Mouse (Mus musculus): ENCODE results near the gene Cdyl. TPM values are rescaled to one million over a fixed set of nuclear protein-coding genes. Genes with fewer than 3 reads are reported as not detected.

Cdyl gene
- polyA plus RNA-seq, 1 experiment from 2014 or later: 11.4 TPM

- no peak overlapping the region for H3K27ac ChIP-seq (ENCODE audit: low read length)
- H3K4me3 ChIP-seq (ENCODE audit: low read depth, low read length): no peak overlapping the region
- WGBS: 64% methylated on average over 9 of the region's 9 CpGs
- H3K36me3 ChIP-seq (ENCODE audit: control insufficient read depth, insufficient read depth, low read length): no peaks in the 10 kb centered on the region
- no peak for ATAC-seq (ENCODE audit: insufficient number of reproducible peaks, insufficient read depth, low FRiP score, low read depth)
- H3K27me3 ChIP-seq (ENCODE audit: control insufficient read depth, insufficient read depth, low read length): no peaks in the 10 kb centered on the region
- 0 out of 2 replicates have a peak, but pooled peaks cover 5% of the 10 kb centered on the region for H3K4me1 ChIP-seq (ENCODE audit: control insufficient read depth, insufficient read depth, low read length)
- H3K4me2 ChIP-seq (replicated peaks; ENCODE audit: low read depth, low read length): no peak overlapping the region
- H3K9ac ChIP-seq (replicated peaks; ENCODE audit: low read depth, low read length): no peak overlapping the region
- H3K9me3 ChIP-seq (ENCODE audit: control insufficient read depth, low read depth, low read length): no peaks in the 10 kb centered on the region
These were observed 139.0 kb downstream of the Cdyl start for GRCm38 (mm10) chr13:35798645-35799044.

DNA sequence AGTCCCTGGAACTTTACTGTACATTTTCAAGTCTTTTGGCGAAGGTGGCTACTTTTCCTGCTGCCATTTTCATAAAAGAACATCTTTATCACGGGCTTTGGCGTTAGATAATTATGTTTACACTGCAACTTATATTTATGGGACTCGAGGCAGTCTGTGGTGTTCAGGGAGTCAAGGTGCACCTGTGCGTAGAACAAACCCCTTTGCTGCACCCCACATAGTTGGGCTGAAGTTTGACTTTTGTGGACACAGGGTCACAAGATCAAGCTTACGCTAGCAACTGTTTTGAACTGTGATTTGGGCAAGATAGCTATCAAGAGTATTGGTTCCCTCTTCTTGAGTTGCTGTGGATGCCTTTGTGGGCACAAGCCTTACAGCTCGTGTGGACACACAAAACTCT lies 140.6 kb downstream of the Cdyl start:
- no peaks in the 10 kb centered on the region for H3K9me3 ChIP-seq (ENCODE audit: control insufficient read depth, low read depth, low read length)
- no peak overlapping the region for H3K4me2 ChIP-seq (replicated peaks; ENCODE audit: low read depth, low read length)
- H3K9ac ChIP-seq (replicated peaks; ENCODE audit: low read depth, low read length): no peak overlapping the region
- H3K27me3 ChIP-seq (ENCODE audit: control insufficient read depth, insufficient read depth, low read length): no peaks in the 10 kb centered on the region
- no peaks in the 10 kb centered on the region for H3K36me3 ChIP-seq (ENCODE audit: control insufficient read depth, insufficient read depth, low read length)
- WGBS: 65% methylated on average over 7 of the region's 7 CpGs
- H3K4me3 ChIP-seq (ENCODE audit: low read depth, low read length): no peak overlapping the region
- H3K27ac ChIP-seq (ENCODE audit: low read length): no peak overlapping the region
- H3K4me1 ChIP-seq (ENCODE audit: control insufficient read depth, insufficient read depth, low read length): 0 out of 2 replicates have a peak, but pooled peaks cover 5% of the 10 kb centered on the region
- no peak for ATAC-seq (ENCODE audit: insufficient number of reproducible peaks, insufficient read depth, low FRiP score, low read depth)

DNA sequence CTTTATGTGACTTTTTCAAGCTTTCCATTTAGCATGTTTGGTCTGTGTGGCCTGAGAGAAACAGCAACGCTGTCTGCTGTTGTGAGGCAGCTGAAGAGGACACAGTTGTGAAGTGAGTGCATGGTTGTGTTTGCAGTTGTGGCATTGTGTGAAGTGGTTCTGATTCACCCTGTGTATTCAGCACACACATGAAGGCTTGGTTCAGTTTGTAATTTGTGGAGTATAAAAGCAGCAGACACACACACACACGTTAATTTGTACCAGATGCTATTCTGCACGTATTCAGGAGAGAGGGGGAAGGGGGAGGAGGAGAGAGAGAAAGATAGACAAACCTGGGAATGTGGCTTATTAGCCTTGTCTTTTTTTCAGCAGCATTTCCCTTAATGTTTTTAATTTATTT lies 146.1 kb downstream of the Cdyl start:
- H3K4me2 ChIP-seq (replicated peaks; ENCODE audit: low read depth, low read length): no peak overlapping the region
- no peak overlapping the region for H3K27ac ChIP-seq (ENCODE audit: low read length)
- no peak for ATAC-seq (ENCODE audit: insufficient number of reproducible peaks, insufficient read depth, low FRiP score, low read depth)
- H3K9ac ChIP-seq (replicated peaks; ENCODE audit: low read depth, low read length): no peak overlapping the region
- H3K27me3 ChIP-seq (ENCODE audit: control insufficient read depth, insufficient read depth, low read length): no peaks in the 10 kb centered on the region
- 50% methylated on average over 3 of the region's 3 CpGs for WGBS
- no peaks in the 10 kb centered on the region for H3K4me1 ChIP-seq (ENCODE audit: control insufficient read depth, insufficient read depth, low read length)
- no peaks in the 10 kb centered on the region for H3K9me3 ChIP-seq (ENCODE audit: control insufficient read depth, low read depth, low read length)
- no peaks in the 10 kb centered on the region for H3K36me3 ChIP-seq (ENCODE audit: control insufficient read depth, insufficient read depth, low read length)
- no peak overlapping the region for H3K4me3 ChIP-seq (ENCODE audit: low read depth, low read length)

- no peaks in the 10 kb centered on the region for H3K9me3 ChIP-seq (ENCODE audit: control insufficient read depth, low read depth, low read length)
- no peak overlapping the region for H3K27ac ChIP-seq (ENCODE audit: low read length)
- 76% methylated on average over 7 of the region's 7 CpGs for WGBS
- H3K27me3 ChIP-seq (ENCODE audit: control insufficient read depth, insufficient read depth, low read length): no peaks in the 10 kb centered on the region
- no peaks in the 10 kb centered on the region for H3K36me3 ChIP-seq (ENCODE audit: control insufficient read depth, insufficient read depth, low read length)
- no peak overlapping the region for H3K4me3 ChIP-seq (ENCODE audit: low read depth, low read length)
- no peaks in the 10 kb centered on the region; the same call in 1 of the 2 replicates for H3K4me1 ChIP-seq (ENCODE audit: control insufficient read depth, insufficient read depth, low read length)
- H3K9ac ChIP-seq (replicated peaks; ENCODE audit: low read depth, low read length): no peak overlapping the region
- no peak for ATAC-seq (ENCODE audit: insufficient number of reproducible peaks, insufficient read depth, low FRiP score, low read depth)
- H3K4me2 ChIP-seq (replicated peaks; ENCODE audit: low read depth, low read length): no peak overlapping the region
These were observed 146.5 kb downstream of the Cdyl start for GRCm38 (mm10) chr13:35806165-35806564.

DNA sequence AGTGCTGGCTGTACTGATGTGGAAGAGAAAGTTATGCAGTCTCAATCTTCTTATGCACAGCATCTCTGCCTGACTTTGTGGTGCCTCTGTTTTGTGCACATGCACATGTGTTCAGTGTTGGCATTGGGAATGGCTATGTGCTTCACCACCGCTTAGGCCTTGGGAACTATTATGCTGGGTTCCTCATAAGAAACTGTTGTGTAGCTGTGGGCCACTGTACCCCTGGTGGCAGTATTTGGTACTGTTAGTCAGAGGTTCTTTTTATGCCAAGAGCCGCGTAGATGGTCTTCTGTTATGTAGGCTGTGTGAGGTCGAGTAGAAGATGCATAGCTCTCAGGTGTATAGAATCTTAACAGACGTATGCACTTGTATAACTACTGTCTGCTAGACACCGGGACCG lies 147.4 kb downstream of the Cdyl start:
- Histone ChIP-seq H3K9ac (replicated peaks; ENCODE audit: low read depth, low read length) (no peak overlapping the region), H3K9me3 (ENCODE audit: control insufficient read depth, low read depth, low read length) (no peaks in the 10 kb centered on the region)
- 94% methylated on average over 7 of the region's 7 CpGs for WGBS

GRCm38 (mm10) chr13:35807525-35807924 lies 147.9 kb downstream of the Cdyl start:
- Histone ChIP-seq H3K9ac (replicated peaks; ENCODE audit: low read depth, low read length) (no peak overlapping the region), H3K27ac (ENCODE audit: low read length) (no peak overlapping the region), H3K36me3 (ENCODE audit: control insufficient read depth, insufficient read depth, low read length) (no peaks in the 10 kb centered on the region), H3K4me2 (replicated peaks; ENCODE audit: low read depth, low read length) (no peak overlapping the region), H3K4me3 (ENCODE audit: low read depth, low read length) (no peak overlapping the region), H3K4me1 (ENCODE audit: control insufficient read depth, insufficient read depth, low read length) (peaks cover 6% of the 10 kb centered on the region; the same call in 1 of the 2 replicates), H3K9me3 (ENCODE audit: control insufficient read depth, low read depth, low read length) (no peaks in the 10 kb centered on the region), H3K27me3 (ENCODE audit: control insufficient read depth, insufficient read depth, low read length) (no peaks in the 10 kb centered on the region)
- WGBS: 93% methylated on average over 4 of the region's 4 CpGs
- ATAC-seq (ENCODE audit: insufficient number of reproducible peaks, insufficient read depth, low FRiP score, low read depth): no peak

More for the DNA sequence above, 147.4 kb downstream of the Cdyl start:
- Histone ChIP-seq H3K36me3 (ENCODE audit: control insufficient read depth, insufficient read depth, low read length) (no peaks in the 10 kb centered on the region), H3K4me1 (ENCODE audit: control insufficient read depth, insufficient read depth, low read length) (peaks cover 6% of the 10 kb centered on the region; the same call in 1 of the 2 replicates), H3K27ac (ENCODE audit: low read length) (no peak overlapping the region), H3K4me3 (ENCODE audit: low read depth, low read length) (no peak overlapping the region), H3K4me2 (replicated peaks; ENCODE audit: low read depth, low read length) (no peak overlapping the region), H3K27me3 (ENCODE audit: control insufficient read depth, insufficient read depth, low read length) (no peaks in the 10 kb centered on the region)
- ATAC-seq (ENCODE audit: insufficient number of reproducible peaks, insufficient read depth, low FRiP score, low read depth): no peak

- no peak overlapping the region for H3K9ac ChIP-seq (replicated peaks; ENCODE audit: low read depth, low read length)
- H3K4me2 ChIP-seq (replicated peaks; ENCODE audit: low read depth, low read length): no peak overlapping the region
- whole genome bisulfite sequencing: 95% methylated on average over 8 of the region's 8 CpGs
These were observed 148.3 kb downstream of the Cdyl start for GRCm38 (mm10) chr13:35807940-35808339.

DNA sequence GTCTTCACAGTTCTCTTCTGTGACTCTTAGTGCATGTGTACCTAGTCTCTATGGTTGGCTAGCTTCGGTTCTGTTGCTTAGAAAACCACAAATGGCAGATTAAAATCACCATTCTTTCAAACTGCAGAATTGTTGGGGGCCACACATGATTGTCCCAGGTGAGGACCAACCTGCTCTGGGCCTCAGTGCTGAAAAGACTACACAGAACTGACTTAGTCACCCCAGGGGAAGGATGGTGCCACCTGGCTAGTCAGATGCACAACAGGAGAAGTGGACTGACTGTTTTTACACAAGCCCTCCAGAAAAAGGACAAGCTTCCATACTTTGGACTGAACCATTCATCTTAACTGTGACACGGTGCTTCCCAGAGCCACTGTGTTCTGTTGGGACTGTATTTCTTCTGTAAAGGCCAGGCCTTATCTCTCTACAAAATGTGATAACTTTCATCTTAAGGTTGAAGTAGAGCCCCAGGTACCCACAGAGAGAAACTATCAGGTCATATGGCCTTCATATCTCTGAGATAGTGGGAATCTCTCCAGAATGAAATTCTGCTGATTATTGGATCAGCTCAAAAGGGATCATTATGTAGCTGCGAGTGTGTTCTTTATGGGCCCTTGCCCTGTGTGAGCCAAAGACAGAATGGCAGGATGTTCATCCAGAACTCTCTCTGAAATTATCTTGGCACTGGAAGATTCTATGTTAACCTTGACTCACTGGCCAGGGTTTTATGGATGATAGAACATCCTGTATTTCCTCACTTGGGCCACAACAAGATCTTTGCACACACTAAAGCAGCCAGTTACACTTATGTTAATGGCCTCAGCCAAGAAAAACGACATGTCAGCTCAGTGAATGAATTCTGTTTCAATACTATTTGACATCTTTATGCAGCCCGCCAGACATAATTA lies 149.9 kb downstream of the Cdyl start:
- whole genome bisulfite sequencing: 74% methylated on average over 5 of the region's 5 CpGs
- no peak overlapping the region for H3K27ac ChIP-seq (ENCODE audit: low read length)
- H3K4me2 ChIP-seq (replicated peaks; ENCODE audit: low read depth, low read length): no peak overlapping the region
- H3K9ac ChIP-seq (replicated peaks; ENCODE audit: low read depth, low read length): no peak overlapping the region
- H3K36me3 ChIP-seq (ENCODE audit: control insufficient read depth, insufficient read depth, low read length): no peaks in the 10 kb centered on the region
- no peak for ATAC-seq (ENCODE audit: insufficient number of reproducible peaks, insufficient read depth, low FRiP score, low read depth)
- no peak overlapping the region for H3K4me3 ChIP-seq (ENCODE audit: low read depth, low read length)
- peaks cover 6% of the 10 kb centered on the region; the same call in 1 of the 2 replicates for H3K4me1 ChIP-seq (ENCODE audit: control insufficient read depth, insufficient read depth, low read length)
- H3K27me3 ChIP-seq (ENCODE audit: control insufficient read depth, insufficient read depth, low read length): no peaks in the 10 kb centered on the region
- no peaks in the 10 kb centered on the region for H3K9me3 ChIP-seq (ENCODE audit: control insufficient read depth, low read depth, low read length)

More at GRCm38 (mm10) chr13:35807940-35808339, 148.3 kb downstream of the Cdyl start:
- H3K27ac ChIP-seq (ENCODE audit: low read length): no peak overlapping the region
- H3K4me3 ChIP-seq (ENCODE audit: low read depth, low read length): no peak overlapping the region
- H3K4me1 ChIP-seq (ENCODE audit: control insufficient read depth, insufficient read depth, low read length): peaks cover 6% of the 10 kb centered on the region; the same call in 1 of the 2 replicates
- no peak for ATAC-seq (ENCODE audit: insufficient number of reproducible peaks, insufficient read depth, low FRiP score, low read depth)
- H3K36me3 ChIP-seq (ENCODE audit: control insufficient read depth, insufficient read depth, low read length): no peaks in the 10 kb centered on the region
- no peaks in the 10 kb centered on the region for H3K9me3 ChIP-seq (ENCODE audit: control insufficient read depth, low read depth, low read length)
- no peaks in the 10 kb centered on the region for H3K27me3 ChIP-seq (ENCODE audit: control insufficient read depth, insufficient read depth, low read length)

All from stomach, embryonic 14.5 days (tissue).